Mouse (Mus musculus): ENCODE measurements around the gene Dpep1. TPM values are rescaled to one million over a fixed set of nuclear protein-coding genes. Genes with fewer than 3 reads are reported as not detected.

Dpep1 gene
- polyA plus RNA-seq, 1 experiment from 2014 or later, result 29.4 TPM

DNA sequence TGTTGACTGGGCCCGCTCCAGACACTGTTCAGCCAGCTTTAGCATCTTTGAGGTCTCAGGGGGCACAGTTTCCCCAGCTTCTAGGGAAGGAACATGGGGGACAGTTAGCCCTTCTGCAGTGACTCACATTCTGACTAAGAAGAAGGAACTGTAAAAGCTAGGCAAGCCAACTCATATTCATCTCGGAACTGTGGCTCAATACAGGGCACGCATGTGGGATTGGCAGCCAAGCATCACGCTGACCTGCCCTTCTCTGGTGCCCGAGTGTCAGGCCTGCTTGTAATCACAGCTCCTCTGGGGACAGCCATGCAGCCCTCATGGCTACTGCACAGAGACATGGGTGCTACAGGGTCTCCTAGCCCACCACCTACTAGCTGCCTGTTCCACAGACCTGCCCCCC, 64.9 kb downstream of the Dpep1 start:
- no peak overlapping the region for H3K27ac ChIP-seq
- H3K27me3 ChIP-seq (ENCODE audit: insufficient read depth, low read length), result no peaks in the 10 kb centered on the region
- 0 out of 2 replicates have a peak overlapping the region, but pooled peaks have one; percentile 23 for H3K9ac ChIP-seq (ENCODE audit: low read depth, low read length)
- H3K4me3 ChIP-seq (replicated peaks; ENCODE audit: low read depth, low read length), result no peak overlapping the region
- no peak for DNase-seq (ENCODE audit: low spot score)
- H3K4me1 ChIP-seq (replicated peaks; ENCODE audit: insufficient read depth, low read length), result peaks cover 17% of the 10 kb centered on the region
- WGBS, result 94% methylated on average over 5 of the region's 5 CpGs
- H3K4me2 ChIP-seq (ENCODE audit: low read length), result no peak overlapping the region
- no peak for ATAC-seq (replicated peaks; ENCODE audit: low FRiP score, low read depth)
- H3K36me3 ChIP-seq (ENCODE audit: insufficient read depth, low read length), result peaks cover 43% of the 10 kb centered on the region
- H3K9me3 ChIP-seq (replicated peaks; ENCODE audit: low read length), result no peaks in the 10 kb centered on the region
- no peak for TF ChIP-seq CTCF (IDR thresholded peaks at IDR 0.05; ENCODE audit: low read depth)

Other genes starting within 250 kb of the Dpep1 start
- gene Ankrd11, start 144.0 kb upstream of the Dpep1 start, polyA plus RNA-seq (2015; fragmentation: Nextera tagmentation; extraction: Ambion mirVana), result 44.2 and 57.9 TPM in 2 replicates
- 49.6 and 54.0 TPM in 2 replicates for gene Spg7, start 123.3 kb upstream of the Dpep1 start, polyA plus RNA-seq (2015; fragmentation: Nextera tagmentation; extraction: Ambion mirVana)
- 1,763 and 1,932 TPM in 2 replicates for gene Rpl13, start 83.9 kb upstream of the Dpep1 start, polyA plus RNA-seq (2015; fragmentation: Nextera tagmentation; extraction: Ambion mirVana)
- gene Cpne7, start 68.9 kb upstream of the Dpep1 start, polyA plus RNA-seq (2015; fragmentation: Nextera tagmentation; extraction: Ambion mirVana), result 2.3 and 3.3 TPM in 2 replicates
- gene Sult5a1, start 27.9 kb upstream of the Dpep1 start, polyA plus RNA-seq (2015; fragmentation: Nextera tagmentation; extraction: Ambion mirVana), result 12.0 and 13.9 TPM in 2 replicates
- gene Chmp1a, start 26.5 kb downstream of the Dpep1 start, polyA plus RNA-seq (2015; fragmentation: Nextera tagmentation; extraction: Ambion mirVana), result 126 and 138 TPM in 2 replicates
- gene Spata33, start 26.6 kb downstream of the Dpep1 start, polyA plus RNA-seq (2015; fragmentation: Nextera tagmentation; extraction: Ambion mirVana), result 7.1 and 8.2 TPM in 2 replicates
- 28.7 and 29.2 TPM in 2 replicates for gene Cdk10, start 38.6 kb downstream of the Dpep1 start, polyA plus RNA-seq (2015; fragmentation: Nextera tagmentation; extraction: Ambion mirVana)
- gene Spata2l, start 50.0 kb downstream of the Dpep1 start, polyA plus RNA-seq (2015; fragmentation: Nextera tagmentation; extraction: Ambion mirVana), result 6.1 and 8.2 TPM in 2 replicates
- gene Zfp276, start 68.0 kb downstream of the Dpep1 start, polyA plus RNA-seq (2015; fragmentation: Nextera tagmentation; extraction: Ambion mirVana), result 13.1 and 15.0 TPM in 2 replicates
- gene Vps9d1, start 68.1 kb downstream of the Dpep1 start, polyA plus RNA-seq (2015; fragmentation: Nextera tagmentation; extraction: Ambion mirVana), result 16.5 and 17.3 TPM in 2 replicates
- gene Fanca, start 132.3 kb downstream of the Dpep1 start, polyA plus RNA-seq (2015; fragmentation: Nextera tagmentation; extraction: Ambion mirVana), result 18.7 and 21.5 TPM in 2 replicates
- gene Spire2, start 146.5 kb downstream of the Dpep1 start, polyA plus RNA-seq (2015; fragmentation: Nextera tagmentation; extraction: Ambion mirVana), result 5.7 and 5.8 TPM in 2 replicates
- gene Tcf25, start 187.5 kb downstream of the Dpep1 start, polyA plus RNA-seq (2015; fragmentation: Nextera tagmentation; extraction: Ambion mirVana), result 168 and 170 TPM in 2 replicates
- gene Mc1r, start 220.9 kb downstream of the Dpep1 start, polyA plus RNA-seq (2015; fragmentation: Nextera tagmentation; extraction: Ambion mirVana), result not detected in 2 replicates
- 0.23 and 0.75 TPM in 2 replicates for gene Tubb3, start 225.2 kb downstream of the Dpep1 start, polyA plus RNA-seq (2015; fragmentation: Nextera tagmentation; extraction: Ambion mirVana)
- gene Def8, start 237.3 kb downstream of the Dpep1 start, polyA plus RNA-seq (2015; fragmentation: Nextera tagmentation; extraction: Ambion mirVana), result 33.4 and 36.6 TPM in 2 replicates